Mouse (Mus musculus) stomach, postnatal 0 days (tissue): ENCODE results near the gene Esm1. TPM values are rescaled to one million over a fixed set of nuclear protein-coding genes. Genes with fewer than 3 reads are reported as not detected.

Experiments
- ATAC-seq: fragments of 200-750 bp; cut with Nextera tagmentation; 2 replicates; pipeline ENCODE4 v1.8.0; 2017; ENCODE audit not compliant: low FRiP score, low TSS enrichment
- DNase-seq: peaks from one replicate; pipeline ENCODE4 v3.0.0-alpha.2; 2016; ENCODE audit warnings: low spot score
- H3K27ac ChIP-seq: fragments of 300-500 bp; sonication (generic); replicated peaks from 2 replicates; pipeline ENCODE4 v1.5.1; 2014; ENCODE audit warnings: mild to moderate bottlenecking, control low read depth
- H3K27me3 ChIP-seq: fragments of 300-500 bp; sonication (generic); 2 replicates; pipeline ENCODE4 v1.6.1; 2014; ENCODE audit warnings: low read length; ENCODE audit not compliant: control insufficient read depth, insufficient read depth
- H3K36me3 ChIP-seq: fragments of 300-500 bp; sonication (generic); 2 replicates; pipeline ENCODE4 v1.6.1; 2014; ENCODE audit warnings: low read length, mixed read lengths; ENCODE audit not compliant: control insufficient read depth, insufficient read depth
- H3K4me1 ChIP-seq: fragments of 300-500 bp; sonication (generic); replicated peaks from 2 replicates; pipeline ENCODE4 v1.6.1; 2014; ENCODE audit warnings: antibody characterized with exemption; ENCODE audit not compliant: control insufficient read depth, insufficient read depth
- H3K4me2 ChIP-seq: fragments of 300-500 bp; sonication (generic); replicated peaks from 2 replicates; pipeline ENCODE4 v1.6.1; 2014; ENCODE audit warnings: low read depth, mild to moderate bottlenecking, control low read depth, moderate library complexity
- H3K4me3 ChIP-seq: fragments of 300-500 bp; sonication (generic); 2 replicates; pipeline ENCODE4 v1.5.1; 2014; ENCODE audit warnings: low read depth, low read length, control low read depth
- H3K9ac ChIP-seq: fragments of 300-500 bp; sonication (generic); 2 replicates; pipeline ENCODE4 v1.6.1; 2014; ENCODE audit warnings: mild to moderate bottlenecking, low read length, control low read depth, mixed read lengths
- H3K9me3 ChIP-seq: fragments of 300-500 bp; sonication (generic); 2 replicates; pipeline ENCODE4 v1.6.1; 2016; ENCODE audit warnings: low read length; ENCODE audit not compliant: control insufficient read depth
- CTCF ChIP-seq: IDR thresholded peaks from 2 replicates; pipeline ENCODE4 v1.5.1; 2016; ENCODE audit warnings: antibody characterized with exemption, low read depth, mild to moderate bottlenecking, moderate library complexity
- EP300 ChIP-seq: optimal IDR thresholded peaks from 2 replicates; pipeline ENCODE3; 2016; ENCODE audit warnings: antibody characterized with exemption
- WGBS: fragments of 180-500 bp; shearing (Covaris S2); extraction: QIAGEN DNeasy Blood & Tissue Kit; methylation state at CpG from one replicate; pipeline ENCODE4 v1.1.7; 2014; 5-methylcytosine and 5-hydroxymethylcytosine counted together
- polyA plus RNA-seq: library from polyadenylated mRNA; unstranded; fragments of >200 nt; fragmentation: Nextera tagmentation; extraction: Ambion mirVana; gene quantifications from 2 replicates; pipeline ENCODE4 v1.2.1, GENCODE M21; 2015

Gene Esm1
- polyA plus RNA-seq, 1 experiment from 2014 or later = 0.75 TPM

DNA sequence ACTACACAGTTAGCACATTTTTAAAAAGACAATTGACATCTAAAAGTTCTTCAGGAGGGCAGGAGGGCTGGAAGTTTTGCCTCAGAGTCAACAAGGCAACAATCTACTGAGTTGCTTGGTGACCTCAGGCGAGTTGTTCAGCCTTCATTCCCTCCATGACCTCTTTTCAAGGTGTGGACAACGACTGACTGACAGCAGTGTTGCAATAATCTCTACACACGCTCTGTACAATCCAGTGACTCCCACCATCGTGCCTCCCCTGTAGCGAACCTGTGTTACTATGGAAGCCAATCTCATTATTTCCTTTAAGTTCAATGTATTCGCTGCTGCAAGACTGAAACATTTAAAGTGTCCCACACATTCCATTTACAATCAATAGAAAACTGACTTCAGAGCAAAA, 12.4 kb downstream of the Esm1 start:
- no peak overlapping the region for H3K4me2 ChIP-seq
- TF ChIP-seq CTCF (no peak), EP300 (no peak)
- no peak for DNase-seq
- 67% methylated on average over 6 of the region's 6 CpGs for WGBS
- no peak overlapping the region for H3K4me3 ChIP-seq
- H3K36me3 ChIP-seq = no peaks in the 10 kb centered on the region
- no peak overlapping the region for H3K27ac ChIP-seq
- no peaks in the 10 kb centered on the region for H3K4me1 ChIP-seq
- H3K9ac ChIP-seq = no peak overlapping the region
- no peaks in the 10 kb centered on the region for H3K9me3 ChIP-seq
- no peaks in the 10 kb centered on the region; the same call in 1 of the 2 replicates for H3K27me3 ChIP-seq
- ATAC-seq = no peak

DNA sequence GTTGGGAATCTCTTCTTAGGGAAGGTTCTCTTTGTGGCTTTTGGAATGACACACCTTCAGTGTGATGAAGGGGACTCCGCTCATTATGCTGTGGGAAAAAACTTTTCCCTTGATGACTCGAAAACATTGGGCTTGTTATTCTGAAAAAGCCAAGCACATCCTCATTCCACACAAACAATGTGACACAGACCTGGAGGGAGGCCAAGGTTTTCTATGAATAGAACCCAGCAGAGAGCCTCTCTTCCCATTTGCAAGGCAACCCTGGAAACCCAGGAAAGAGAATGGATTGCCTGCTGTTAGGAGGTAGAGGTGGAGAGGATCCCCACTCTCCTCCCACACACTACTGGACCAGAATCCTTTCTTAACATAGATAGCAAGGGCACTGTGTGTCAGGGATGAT, 14.6 kb downstream of the Esm1 start:
- no peak overlapping the region for H3K4me3 ChIP-seq
- no peak overlapping the region for H3K9ac ChIP-seq
- no peaks in the 10 kb centered on the region for H3K9me3 ChIP-seq
- no peak for TF ChIP-seq EP300
- no peak for TF ChIP-seq CTCF
- H3K4me1 ChIP-seq = no peaks in the 10 kb centered on the region
- ATAC-seq = no peak
- H3K27ac ChIP-seq = no peak overlapping the region
- WGBS = 10% methylated on average over 2 of the region's 2 CpGs
- no peaks in the 10 kb centered on the region for H3K27me3 ChIP-seq
- peak; percentile 21 for DNase-seq
- H3K4me2 ChIP-seq = peak overlapping the region; percentile 34
- H3K36me3 ChIP-seq = no peaks in the 10 kb centered on the region

DNA sequence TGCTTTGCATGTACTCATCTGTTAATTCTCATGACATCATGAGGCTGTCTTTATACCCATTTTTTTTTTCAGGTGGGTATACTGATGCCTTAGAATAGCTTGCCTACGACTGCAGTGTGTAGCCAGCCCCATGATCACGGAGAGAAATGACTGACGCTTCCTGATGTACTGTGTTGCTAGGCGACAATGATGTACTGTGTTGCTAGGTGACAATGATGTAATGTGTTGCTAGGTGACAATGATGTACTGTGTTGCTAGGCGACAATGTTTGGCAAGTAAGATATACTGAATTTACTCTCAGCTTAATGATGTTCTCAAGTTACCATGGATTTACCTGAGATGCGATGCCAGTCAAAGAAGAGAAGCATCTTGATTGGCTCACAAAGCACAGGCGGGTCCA, 16.4 kb downstream of the Esm1 start, which contains the start of gene Gzmk:
Gene Gzmk, minus strand, starts transcription at position 98 of the 400 bp plus-strand sequence.
- H3K36me3 ChIP-seq = no peaks in the 10 kb centered on the region
- H3K4me1 ChIP-seq = no peaks in the 10 kb centered on the region
- H3K4me3 ChIP-seq = no peak within 1 kb of the TSS
- no peaks in the 10 kb centered on the region for H3K27me3 ChIP-seq
- no peak for DNase-seq
- ATAC-seq = peak; percentile 42; the same call in 1 of the 2 replicates
- no peak within 1 kb of the TSS for H3K4me2 ChIP-seq
- no peak within 1 kb of the TSS for H3K27ac ChIP-seq
- no peak within 1 kb of the TSS for H3K9ac ChIP-seq
- TF ChIP-seq EP300 (no peak), CTCF (no peak)
- H3K9me3 ChIP-seq = no peaks in the 10 kb centered on the region
- WGBS = 48% methylated on average over 7 of the region's 7 CpGs

DNA sequence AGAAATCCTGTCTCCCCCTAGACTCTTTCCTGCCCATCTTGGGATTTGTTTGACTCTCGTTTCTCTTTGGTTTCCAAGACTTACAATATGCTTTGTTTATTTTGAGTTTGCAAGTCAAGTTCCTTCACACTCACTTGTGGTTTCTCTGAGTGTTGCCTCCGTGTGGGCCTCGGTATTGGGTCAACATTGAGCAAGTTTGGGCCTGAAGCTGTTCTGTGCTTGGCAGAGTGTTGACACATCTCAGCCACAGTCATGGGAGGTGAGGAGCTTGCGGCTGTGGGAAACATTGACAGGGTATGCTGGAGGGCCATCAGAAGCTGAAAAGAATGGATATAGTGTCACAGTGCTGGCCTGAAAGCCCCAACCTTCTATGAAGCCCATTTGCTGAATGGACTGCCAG, 17.6 kb downstream of the Esm1 start:
- ATAC-seq = no peak
- no peak overlapping the region for H3K4me3 ChIP-seq
- no peak overlapping the region for H3K4me2 ChIP-seq
- no peak overlapping the region for H3K27ac ChIP-seq
- no peak for TF ChIP-seq EP300
- no peak for TF ChIP-seq CTCF
- H3K4me1 ChIP-seq = no peaks in the 10 kb centered on the region
- H3K9ac ChIP-seq = no peak overlapping the region
- H3K27me3 ChIP-seq = no peaks in the 10 kb centered on the region
- 44% methylated on average over 4 of the region's 4 CpGs for WGBS
- H3K36me3 ChIP-seq = no peaks in the 10 kb centered on the region
- H3K9me3 ChIP-seq = no peaks in the 10 kb centered on the region
- no peak for DNase-seq

DNA sequence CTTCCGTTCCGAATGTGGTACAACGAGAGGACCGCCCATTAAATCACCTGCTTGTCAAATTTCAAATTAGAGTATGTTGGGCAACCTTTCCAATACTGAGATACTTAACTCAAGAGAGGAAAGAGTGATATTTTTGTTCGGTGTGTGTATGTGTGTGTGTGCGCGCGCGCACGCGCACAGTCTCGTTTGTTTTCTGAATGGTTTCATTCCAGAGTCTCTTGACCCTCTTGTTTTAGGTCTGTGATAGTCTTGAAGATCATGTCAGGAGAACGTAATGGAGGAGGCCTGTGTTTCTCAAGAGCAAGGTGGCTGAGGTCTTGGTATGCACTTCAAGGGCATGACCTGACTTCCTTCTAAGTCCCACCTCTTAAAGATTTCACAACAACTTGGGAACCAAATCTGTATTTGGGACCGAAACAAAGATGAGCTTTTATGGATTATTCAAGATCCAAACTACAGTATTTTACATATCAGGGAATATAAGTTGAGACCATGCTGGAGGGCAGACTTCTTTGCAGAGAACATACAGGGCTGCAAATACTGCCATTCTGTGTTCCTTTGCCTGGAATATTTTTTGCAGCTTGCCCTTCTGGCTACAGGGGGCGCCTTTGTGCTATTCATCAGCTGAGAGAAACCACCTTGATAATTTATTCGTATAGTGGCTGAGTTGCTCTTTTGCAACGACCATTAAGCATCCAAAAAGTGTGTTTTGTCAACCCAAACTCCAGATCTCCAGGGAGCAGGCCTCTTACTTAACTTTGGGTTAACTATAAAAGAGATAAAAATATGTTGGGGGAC, 18.4 kb downstream of the Esm1 start:
- Histone ChIP-seq H3K4me3 (no peak overlapping the region), H3K4me1 (no peaks in the 10 kb centered on the region), H3K9ac (no peak overlapping the region), H3K27ac (no peak overlapping the region), H3K36me3 (no peaks in the 10 kb centered on the region), H3K27me3 (no peaks in the 10 kb centered on the region), H3K9me3 (no peaks in the 10 kb centered on the region), H3K4me2 (no peak overlapping the region)
- TF ChIP-seq EP300 = no peak
- peak; percentile 40 for TF ChIP-seq CTCF
- DNase-seq (no peak), ATAC-seq (no peak)
- WGBS = 79% methylated on average over 17 of the region's 17 CpGs

DNA sequence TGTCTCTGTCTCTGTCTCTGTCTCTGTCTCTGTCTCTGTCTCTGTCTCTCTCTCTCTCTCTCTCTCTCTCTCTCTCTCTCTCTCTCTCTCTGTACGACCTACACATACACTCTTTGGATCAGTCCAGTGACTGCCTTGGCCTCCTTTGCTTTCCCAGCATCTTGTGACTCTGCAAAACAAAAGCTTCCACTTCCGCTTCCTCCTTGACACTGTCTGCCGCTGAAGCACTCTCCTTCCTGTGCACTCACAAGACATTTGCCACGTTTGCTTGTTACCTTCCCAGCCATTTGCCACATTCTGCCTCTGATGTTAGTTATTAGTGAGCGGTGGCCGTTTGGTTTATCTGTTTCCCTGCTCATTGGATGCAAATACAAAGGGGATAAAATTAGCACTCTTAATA, 32.7 kb downstream of the Esm1 start:
- no peaks in the 10 kb centered on the region for H3K4me1 ChIP-seq
- WGBS = 55% methylated on average over 6 of the region's 6 CpGs
- H3K36me3 ChIP-seq = no peaks in the 10 kb centered on the region
- no peak overlapping the region for H3K4me2 ChIP-seq
- no peaks in the 10 kb centered on the region for H3K9me3 ChIP-seq
- DNase-seq (no peak), ATAC-seq (no peak)
- H3K27ac ChIP-seq = no peak overlapping the region
- H3K4me3 ChIP-seq = no peak overlapping the region
- H3K27me3 ChIP-seq = no peaks in the 10 kb centered on the region
- no peak overlapping the region for H3K9ac ChIP-seq
- no peak for TF ChIP-seq EP300
- TF ChIP-seq CTCF = no peak
